Mouse (Mus musculus) gastrocnemius, postnatal 14 days (tissue): ENCODE results near the gene Odf3l1. TPM values are rescaled to one million over a fixed set of nuclear protein-coding genes. Genes with fewer than 3 reads are reported as not detected.

Source experiments
- DNase-seq: peaks from one replicate; pipeline ENCODE4 v3.0.0; 2021; ENCODE audit warnings: mixed read lengths
- intact Hi-C: fragments of 180-260 bp; cut with DNase I; formaldehyde crosslinking; loops from one replicate; pipeline ENCODE4 v1.15.1; 2025; ENCODE audit warnings: low total_unique reads
- total RNA-seq, 2 experiments: library from RNA; stranded (reverse); gene quantifications; 2 replicates each; pipeline ENCODE4 v1.2.3; 2021

Gene Odf3l1
- total RNA-seq, 2 experiments from 2014 or later, result 0.80 TPM; not detected in 1

- no peak for DNase-seq
- intact Hi-C loops, result no loop called here
These were observed 19.8 kb upstream of the Odf3l1 start for GRCm38 (mm10) chr9:56884328-56884727.

- no peak for DNase-seq
- intact Hi-C loops, result no loop called here
These were observed 19.0 kb upstream of the Odf3l1 start for GRCm38 (mm10) chr9:56883470-56883869.

- peak; percentile 79 for DNase-seq
- intact Hi-C loops, result no loop called here
These were observed 18.3 kb upstream of the Odf3l1 start for GRCm38 (mm10) chr9:56882818-56883217.

- no peak for DNase-seq
- intact Hi-C loops, result no loop called here
These were observed 17.8 kb upstream of the Odf3l1 start for GRCm38 (mm10) chr9:56882283-56882682.

- intact Hi-C loops, result no loop called here
- DNase-seq, result no peak
These were observed 17.1 kb upstream of the Odf3l1 start for GRCm38 (mm10) chr9:56881539-56882082.

GRCm38 (mm10) chr9:56880790-56881189, 16.3 kb upstream of the Odf3l1 start:
- no peak for DNase-seq
- intact Hi-C loops, result no loop called here

- no peak for DNase-seq
- intact Hi-C loops, result no loop called here
These were observed 12.8 kb upstream of the Odf3l1 start for GRCm38 (mm10) chr9:56877284-56877683.

- intact Hi-C loops, result no loop called here
These were observed 12.3 kb upstream of the Odf3l1 start for GRCm38 (mm10) chr9:56876784-56877183.

GRCm38 (mm10) chr9:56873097-56873496, 8.6 kb upstream of the Odf3l1 start:
- intact Hi-C loops, result no loop called here
- no peak for DNase-seq

More at GRCm38 (mm10) chr9:56876784-56877183, 12.3 kb upstream of the Odf3l1 start:
- DNase-seq, result peak; percentile 66

GRCm38 (mm10) chr9:56872105-56872903, 7.8 kb upstream of the Odf3l1 start:
- no peak for DNase-seq
- intact Hi-C loops, result no loop called here

GRCm38 (mm10) chr9:56871191-56871590, 6.7 kb upstream of the Odf3l1 start:
- intact Hi-C loops, result no loop called here
- DNase-seq, result peak; percentile 74

- DNase-seq, result no peak
- intact Hi-C loops, result no loop called here
These were observed 6.3 kb upstream of the Odf3l1 start for GRCm38 (mm10) chr9:56870778-56871177.

- intact Hi-C loops, result no loop called here
- no peak for DNase-seq
These were observed 5.1 kb upstream of the Odf3l1 start for GRCm38 (mm10) chr9:56869552-56869951.

- peak; percentile 47 for DNase-seq
- intact Hi-C loops, result no loop called here
These were observed 3.8 kb upstream of the Odf3l1 start for GRCm38 (mm10) chr9:56868292-56868691.

- DNase-seq, result no peak
- intact Hi-C loops, result no loop called here
These were observed 2.0 kb upstream of the Odf3l1 start for GRCm38 (mm10) chr9:56866430-56866829.

GRCm38 (mm10) chr9:56865673-56866400, 1.4 kb upstream of the Odf3l1 start:
- no peak for DNase-seq
- intact Hi-C loops, result no loop called here

GRCm38 (mm10) chr9:56864832-56865231, 353 bp upstream of the Odf3l1 start, which contains the start of gene Cspg4:
Gene Cspg4, plus strand, starts transcription at chr9:56865033.
- peak; percentile 84 for DNase-seq
- intact Hi-C loops, result no loop called here

GRCm38 (mm10) chr9:56862863-56863262, 1.6 kb downstream of the Odf3l1 start:
- intact Hi-C loops, result no loop called here
- DNase-seq, result no peak

- no peak for DNase-seq
- intact Hi-C loops, result no loop called here
These were observed 3.8 kb downstream of the Odf3l1 start for GRCm38 (mm10) chr9:56860486-56861269.

GRCm38 (mm10) chr9:56860035-56860434, 4.4 kb downstream of the Odf3l1 start:
- no peak for DNase-seq
- intact Hi-C loops, result no loop called here
